Mouse (Mus musculus): Measurements from ENCODE around the gene Tcfl5. TPM values are rescaled to one million over a fixed set of nuclear protein-coding genes. Genes with fewer than 3 reads are reported as not detected.

Tcfl5 gene
- polyA plus RNA-seq, 1 experiment = 1.1 TPM

GRCm38 (mm10) chr2:180610283-180610682, 32.2 kb downstream of the Tcfl5 start:
- TF ChIP-seq CTCF (IDR thresholded peaks at IDR 0.05; ENCODE audit: extremely low read depth, insufficient read depth, low read length) (no peak), POLR2A (IDR thresholded peaks at IDR 0.05; ENCODE audit: extremely low read depth, insufficient read depth, low read length) (no peak)
- Histone ChIP-seq H3K4me3 (ENCODE audit: insufficient read depth, low read length) (no peak overlapping the region), H3K27ac (ENCODE audit: insufficient read depth, low read length) (no peak overlapping the region), H3K4me1 (ENCODE audit: control insufficient read depth, insufficient read depth, low read length) (no peaks in the 10 kb centered on the region)

- Histone ChIP-seq H3K4me1 (ENCODE audit: control insufficient read depth, insufficient read depth, low read length) (no peaks in the 10 kb centered on the region), H3K4me3 (ENCODE audit: insufficient read depth, low read length) (no peak overlapping the region), H3K27ac (ENCODE audit: insufficient read depth, low read length) (no peak overlapping the region)
- TF ChIP-seq POLR2A (IDR thresholded peaks at IDR 0.05; ENCODE audit: extremely low read depth, insufficient read depth, low read length) (no peak), CTCF (IDR thresholded peaks at IDR 0.05; ENCODE audit: extremely low read depth, insufficient read depth, low read length) (no peak)
Observed at GRCm38 (mm10) chr2:180604781-180605180, 37.7 kb downstream of the Tcfl5 start.

GRCm38 (mm10) chr2:180600569-180601021, 41.9 kb downstream of the Tcfl5 start:
- no peak overlapping the region for H3K27ac ChIP-seq (ENCODE audit: insufficient read depth, low read length)
- H3K4me3 ChIP-seq (ENCODE audit: insufficient read depth, low read length) = no peak overlapping the region
- no peaks in the 10 kb centered on the region for H3K4me1 ChIP-seq (ENCODE audit: control insufficient read depth, insufficient read depth, low read length)
- TF ChIP-seq POLR2A (IDR thresholded peaks at IDR 0.05; ENCODE audit: extremely low read depth, insufficient read depth, low read length) = no peak
- no peak for TF ChIP-seq CTCF (IDR thresholded peaks at IDR 0.05; ENCODE audit: extremely low read depth, insufficient read depth, low read length)

GRCm38 (mm10) chr2:180598157-180598705, 44.3 kb downstream of the Tcfl5 start:
- TF ChIP-seq CTCF (IDR thresholded peaks at IDR 0.05; ENCODE audit: extremely low read depth, insufficient read depth, low read length) = no peak
- TF ChIP-seq POLR2A (IDR thresholded peaks at IDR 0.05; ENCODE audit: extremely low read depth, insufficient read depth, low read length) = 0 out of 2 replicates have a peak, but pooled peaks have one; percentile 25
- Histone ChIP-seq H3K27ac (ENCODE audit: insufficient read depth, low read length) (peak overlapping the region; percentile 53; the same call in 1 of the 2 replicates), H3K4me1 (ENCODE audit: control insufficient read depth, insufficient read depth, low read length) (no peaks in the 10 kb centered on the region), H3K4me3 (ENCODE audit: insufficient read depth, low read length) (peak overlapping the region; percentile 30)

DNA sequence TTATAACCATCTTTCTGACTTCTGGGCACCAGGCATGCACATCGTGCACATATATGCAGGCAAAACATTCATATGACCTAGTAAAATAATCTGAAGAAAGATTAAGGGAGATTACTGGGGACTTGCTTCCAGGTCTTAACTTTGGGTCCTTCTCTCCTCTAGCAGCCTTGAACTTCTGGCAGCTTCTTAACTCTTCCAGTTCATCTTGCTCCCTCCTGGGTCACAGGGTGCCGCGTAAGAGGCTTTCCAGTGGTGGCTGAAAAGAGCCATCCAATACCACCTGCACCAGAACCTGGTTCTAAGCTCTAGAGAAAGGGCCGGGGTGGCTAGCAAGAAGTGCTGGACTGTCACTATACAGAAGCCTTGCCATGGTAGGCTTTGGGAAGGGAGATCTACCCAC, 45.0 kb downstream of the Tcfl5 start, which contains the start of gene Col9a3:
Gene Col9a3, plus strand, starts transcription at position 301 of the 400 bp plus-strand sequence.
- peak within 1 kb of the TSS; percentile 30 for H3K4me3 ChIP-seq (ENCODE audit: insufficient read depth, low read length)
- TF ChIP-seq CTCF (IDR thresholded peaks at IDR 0.05; ENCODE audit: extremely low read depth, insufficient read depth, low read length) = no peak
- TF ChIP-seq POLR2A (IDR thresholded peaks at IDR 0.05; ENCODE audit: extremely low read depth, insufficient read depth, low read length) = no peak
- no peaks in the 10 kb centered on the region for H3K4me1 ChIP-seq (ENCODE audit: control insufficient read depth, insufficient read depth, low read length)
- H3K27ac ChIP-seq (ENCODE audit: insufficient read depth, low read length) = peak within 1 kb of the TSS; percentile 53; the same call in 1 of the 2 replicates

GRCm38 (mm10) chr2:180589123-180589831, 53.2 kb downstream of the Tcfl5 start, which contains the start of gene Ogfr:
Gene Ogfr, plus strand, starts transcription at chr2:180589245.
- no peaks in the 10 kb centered on the region; the same call in 1 of the 2 replicates for H3K4me1 ChIP-seq (ENCODE audit: control insufficient read depth, insufficient read depth, low read length)
- H3K4me3 ChIP-seq (ENCODE audit: insufficient read depth, low read length) = peak within 1 kb of the TSS; percentile 98
- TF ChIP-seq CTCF (IDR thresholded peaks at IDR 0.05; ENCODE audit: extremely low read depth, insufficient read depth, low read length) = no peak
- TF ChIP-seq POLR2A (IDR thresholded peaks at IDR 0.05; ENCODE audit: extremely low read depth, insufficient read depth, low read length) = peak; percentile 65; the same call in 1 of the 2 replicates
- peak within 1 kb of the TSS; percentile 100 for H3K27ac ChIP-seq (ENCODE audit: insufficient read depth, low read length)

GRCm38 (mm10) chr2:180588736-180589122, 53.8 kb downstream of the Tcfl5 start:
- TF ChIP-seq POLR2A (IDR thresholded peaks at IDR 0.05; ENCODE audit: extremely low read depth, insufficient read depth, low read length) = no peak
- 0 out of 2 replicates have a peak, but pooled peaks have one; percentile 6 for TF ChIP-seq CTCF (IDR thresholded peaks at IDR 0.05; ENCODE audit: extremely low read depth, insufficient read depth, low read length)
- Histone ChIP-seq H3K4me3 (ENCODE audit: insufficient read depth, low read length) (peak overlapping the region; percentile 98), H3K4me1 (ENCODE audit: control insufficient read depth, insufficient read depth, low read length) (peaks cover 2% of the 10 kb centered on the region; the same call in 1 of the 2 replicates), H3K27ac (ENCODE audit: insufficient read depth, low read length) (no peak overlapping the region)

DNA sequence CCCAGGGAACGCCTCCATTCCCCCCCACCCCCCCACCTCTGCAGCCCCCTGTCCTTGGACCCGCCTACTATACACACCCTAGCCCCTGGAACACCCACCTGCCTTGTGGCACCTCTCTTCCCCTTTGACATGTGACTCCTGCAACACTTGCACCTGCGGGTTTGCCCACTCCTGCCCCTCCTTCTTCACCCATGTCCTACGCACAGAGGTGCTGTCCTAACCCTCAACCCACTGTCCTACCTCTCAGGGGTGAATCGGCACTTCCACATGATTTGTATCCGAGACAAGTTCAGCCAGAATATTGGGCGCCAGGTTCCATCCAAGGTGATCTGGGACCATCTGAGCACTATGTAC, 59.4 kb downstream of the Tcfl5 start:
- TF ChIP-seq POLR2A (IDR thresholded peaks at IDR 0.05; ENCODE audit: extremely low read depth, insufficient read depth, low read length) = no peak
- no peak for TF ChIP-seq CTCF (IDR thresholded peaks at IDR 0.05; ENCODE audit: extremely low read depth, insufficient read depth, low read length)
- H3K4me1 ChIP-seq (ENCODE audit: control insufficient read depth, insufficient read depth, low read length) = peaks cover 6% of the 10 kb centered on the region
- H3K4me3 ChIP-seq (ENCODE audit: insufficient read depth, low read length) = peak overlapping the region; percentile 65
- H3K27ac ChIP-seq (ENCODE audit: insufficient read depth, low read length) = no peak overlapping the region

- H3K27ac ChIP-seq (ENCODE audit: insufficient read depth, low read length) = no peak overlapping the region
- peak overlapping the region; percentile 65 for H3K4me3 ChIP-seq (ENCODE audit: insufficient read depth, low read length)
- TF ChIP-seq POLR2A (IDR thresholded peaks at IDR 0.05; ENCODE audit: extremely low read depth, insufficient read depth, low read length) (peak; percentile 54; the same call in 1 of the 2 replicates), CTCF (IDR thresholded peaks at IDR 0.05; ENCODE audit: extremely low read depth, insufficient read depth, low read length) (peak; percentile 78)
- H3K4me1 ChIP-seq (ENCODE audit: control insufficient read depth, insufficient read depth, low read length) = peaks cover 6% of the 10 kb centered on the region
Observed at GRCm38 (mm10) chr2:180582481-180583153, 59.9 kb downstream of the Tcfl5 start.
